Mouse (Mus musculus) embryo, embryonic 10.5 days (tissue): ENCODE results near the gene Morn3.

ENCODE experiments used
- DNase-seq: peaks from one replicate; pipeline ENCODE4 v3.0.0-alpha.2; 2015; ENCODE audit warnings: low spot score

The Morn3 gene

DNA sequence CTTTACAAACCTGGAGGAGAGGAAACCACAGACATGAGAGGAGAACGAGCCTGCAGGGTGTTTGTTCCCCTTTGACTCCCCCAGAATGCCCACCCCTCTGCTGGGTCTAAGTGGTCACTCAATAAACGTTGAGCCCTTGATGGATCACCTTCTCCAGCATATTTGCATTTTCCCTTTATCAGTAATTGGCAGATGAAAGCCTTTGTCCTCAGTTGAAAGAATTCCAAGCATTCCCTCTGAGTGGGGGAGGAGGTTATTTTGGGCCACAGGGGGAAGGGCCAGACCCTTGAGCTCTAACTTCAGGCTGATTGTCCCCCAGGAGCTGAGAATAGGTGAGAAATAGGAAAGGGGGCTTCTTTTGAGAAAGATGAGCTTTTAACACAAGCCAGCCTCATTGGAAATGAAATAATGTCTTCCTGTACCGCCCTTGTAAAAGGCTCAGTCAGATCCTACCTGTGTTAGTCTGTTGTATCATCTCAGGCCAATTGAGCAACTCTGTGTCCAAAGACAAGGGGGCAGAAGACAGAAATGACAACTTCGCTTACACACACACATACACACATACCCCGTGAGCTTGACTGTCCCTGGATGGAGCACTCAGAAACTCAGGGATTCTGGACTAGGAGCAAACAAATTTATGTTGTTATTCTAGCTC is 55.3 kb downstream of the Morn3 start:
- DNase-seq = peak; percentile 77

DNA sequence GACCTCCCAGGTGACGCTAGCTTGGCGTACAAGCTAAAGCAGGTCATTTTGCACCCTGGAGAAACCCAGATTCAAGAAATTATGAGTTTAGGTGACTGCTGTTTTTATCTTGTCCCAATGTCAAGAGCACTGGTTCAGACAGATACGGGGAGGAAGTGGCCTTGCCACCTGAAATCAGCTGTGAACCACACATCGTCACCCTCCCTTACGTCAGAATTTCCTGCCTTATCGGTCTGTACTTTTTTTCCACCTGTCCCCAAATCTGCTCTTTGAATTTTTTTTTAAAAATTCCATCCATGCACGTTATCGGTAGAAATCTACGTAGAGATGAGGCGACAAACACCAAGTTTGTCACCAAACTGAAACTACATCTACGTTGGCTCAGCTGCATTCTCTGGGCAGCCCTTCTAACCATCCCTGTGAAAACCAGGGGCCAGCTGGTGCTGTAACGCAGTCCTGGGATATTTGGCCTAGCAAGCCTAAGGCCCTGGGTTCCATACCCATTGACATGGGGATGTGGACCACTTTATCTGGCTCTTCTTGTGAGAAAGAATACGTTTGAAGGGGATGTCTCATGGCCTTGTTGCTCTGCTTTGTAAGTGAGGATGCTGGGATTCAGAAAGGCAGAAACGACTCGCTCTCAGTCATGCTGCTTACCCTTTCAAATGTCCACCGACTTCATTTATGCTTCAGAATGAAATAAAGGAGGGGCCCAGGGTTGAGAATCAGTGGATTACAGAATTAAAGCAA is 56.2 kb downstream of the Morn3 start:
- peak; percentile 37 for DNase-seq

DNA sequence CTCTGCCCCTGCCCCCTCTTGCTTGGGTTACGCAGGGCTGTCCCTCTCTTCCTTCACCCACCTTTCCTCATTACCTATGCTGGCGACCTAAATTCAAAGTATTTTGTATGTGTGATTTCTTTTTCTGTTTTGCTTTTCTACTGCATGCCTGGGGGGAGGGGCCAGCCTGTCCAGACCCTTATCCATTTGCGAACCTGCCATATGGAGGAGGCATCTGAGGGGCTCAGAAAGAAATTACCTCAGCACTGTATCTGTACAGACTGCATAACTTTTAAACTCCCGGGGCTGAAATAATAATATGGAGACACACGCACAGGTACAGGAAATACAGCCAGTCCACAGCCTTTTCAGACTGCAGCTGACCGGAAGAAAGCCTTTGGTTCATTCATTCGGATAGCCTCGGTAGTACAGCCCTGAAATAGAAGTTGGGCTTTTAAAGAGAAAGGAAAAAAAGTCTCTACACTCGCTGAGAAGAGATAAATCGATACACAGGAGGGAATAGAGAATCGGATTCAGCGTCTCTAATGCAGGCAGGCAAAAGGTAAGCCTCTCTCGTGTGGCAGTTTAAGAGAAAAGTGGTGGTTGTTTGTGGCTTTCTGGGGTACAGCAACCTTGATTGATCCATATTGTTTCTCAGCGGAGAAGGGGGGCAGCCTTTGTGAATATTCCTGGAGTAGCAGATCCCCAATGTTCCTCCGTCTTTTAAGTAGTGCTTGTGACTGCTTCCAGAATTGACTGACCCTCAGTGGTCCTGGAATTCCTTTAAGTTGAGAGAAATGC is 57.1 kb downstream of the Morn3 start, which contains the start of gene Kdm2b:
Gene Kdm2b (minus strand): TSS at position 273 of the 780 bp plus-strand sequence.
- DNase-seq = peak; percentile 71

DNA sequence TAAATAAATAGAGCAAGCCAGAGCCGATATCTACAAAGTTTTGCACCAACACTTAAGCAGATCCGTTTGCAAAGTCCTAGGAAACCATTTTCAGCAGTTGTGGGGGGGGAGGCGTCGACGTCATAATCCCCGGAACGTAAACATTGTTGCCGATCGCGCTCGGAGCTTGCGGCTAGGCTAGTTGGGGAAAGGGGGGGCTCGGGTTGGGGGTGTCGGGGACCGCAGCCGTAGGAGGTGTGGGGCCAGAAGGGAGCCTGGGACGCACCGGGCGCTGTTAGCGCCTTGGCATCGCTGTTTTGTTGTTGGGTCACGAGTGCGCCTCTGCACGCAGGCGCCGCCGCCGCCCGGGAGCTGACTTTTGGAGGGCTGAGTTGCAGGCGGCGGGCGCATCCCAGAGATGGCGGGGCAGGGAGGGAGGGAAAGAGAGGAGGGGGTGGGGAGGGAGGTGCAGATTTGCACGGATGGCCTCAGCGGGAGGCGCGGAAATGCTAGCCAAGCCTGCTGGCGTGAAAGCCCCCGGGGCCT is 57.8 kb downstream of the Morn3 start:
- peak; percentile 87 for DNase-seq

DNA sequence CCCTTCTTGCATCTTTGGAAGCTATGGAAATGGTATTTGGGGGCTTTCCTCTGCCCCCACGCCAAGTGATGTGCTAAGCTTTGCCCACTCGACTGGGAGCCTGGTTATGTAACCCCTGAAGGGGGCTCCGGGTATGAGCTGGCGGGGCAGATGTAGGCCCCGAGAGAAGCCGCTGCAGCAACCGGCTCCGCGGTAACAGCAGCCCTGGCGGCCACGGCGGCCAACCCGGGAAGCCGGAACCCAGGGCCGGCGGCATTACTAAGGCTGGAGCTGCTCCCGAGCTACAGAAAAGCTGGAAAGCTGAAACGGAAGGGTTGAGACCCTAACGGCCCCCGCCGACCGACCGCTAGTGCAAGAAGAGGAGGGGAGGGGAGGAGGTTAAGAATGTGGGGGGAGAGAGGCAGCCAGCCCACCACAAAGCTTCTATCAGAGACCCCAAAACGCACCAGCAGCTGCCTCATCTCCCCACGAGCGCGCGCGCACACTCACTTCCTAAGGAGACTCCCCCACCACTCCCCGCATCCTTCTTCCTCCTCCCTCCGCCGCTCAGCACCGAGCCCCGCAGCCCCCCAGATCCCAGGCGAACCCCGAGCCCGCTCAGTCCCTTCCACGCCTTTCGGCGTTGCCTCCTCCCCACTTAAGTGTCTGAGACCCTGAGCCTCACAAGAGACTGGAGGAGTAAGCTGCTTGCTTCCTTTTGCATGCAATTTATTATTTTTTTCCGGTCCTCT is 58.6 kb downstream of the Morn3 start:
- DNase-seq = peak; percentile 75

- peak; percentile 67 for DNase-seq
Observed at GRCm38 (mm10) chr5:122987211-122988020, 59.4 kb downstream of the Morn3 start.

GRCm38 (mm10) chr5:122986091-122986493 is 60.7 kb downstream of the Morn3 start:
- peak; percentile 44 for DNase-seq
